Mouse (Mus musculus) frontal cortex, postnatal 36 days (tissue): ENCODE measurements at regions not wholly inside any gene's neighbourhood (a gene's known extent, or its start where the extent isn't known, plus 50 kb on each side); places are given as distances from the start of the nearest gene placed in this dataset.

Experiments used
- DNase-seq, 2 experiments: peaks; one replicate each; pipeline ENCODE4 v3.0.0; 2022; ENCODE audit warnings: low spot score in 2 of 2

DNA sequence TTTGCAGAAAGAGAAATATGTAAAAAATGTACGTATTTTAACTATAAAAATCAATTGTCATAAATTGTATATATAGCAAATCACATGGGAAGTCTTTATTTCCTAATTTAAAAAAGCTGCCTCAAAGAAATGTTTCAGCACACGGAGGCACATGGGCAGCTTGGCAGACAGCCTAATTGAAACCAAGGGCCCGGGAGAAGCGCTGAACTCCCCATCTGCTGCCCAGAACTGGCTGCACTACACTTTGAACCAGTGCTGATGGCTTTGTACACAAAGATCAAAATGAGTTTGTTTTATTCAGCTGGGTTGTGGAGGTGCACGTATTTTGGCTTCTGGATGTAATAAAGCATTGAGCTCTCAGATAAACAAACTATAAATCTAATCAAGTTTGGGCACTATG, 100.2 kb upstream of the Rspo3 start:
- DNase-seq: no peak

DNA sequence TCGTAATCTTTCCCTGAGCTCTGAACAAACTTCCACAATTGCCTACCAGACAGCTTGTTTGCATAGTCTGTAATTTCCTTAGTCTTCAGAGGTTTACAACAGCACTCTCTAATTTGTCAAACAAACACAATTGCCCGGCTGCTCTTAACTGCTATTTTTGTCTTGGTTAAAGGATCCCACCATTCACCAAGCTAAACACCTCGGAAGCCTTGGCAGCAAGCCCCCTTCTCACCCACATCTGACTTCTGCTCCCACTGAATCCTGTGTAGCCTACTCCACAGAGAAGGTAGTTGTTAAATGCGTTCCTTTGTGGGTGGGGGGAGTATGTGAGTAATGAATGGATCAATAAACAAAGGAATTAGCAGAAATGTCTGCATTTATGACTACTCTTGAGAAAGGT, 59.8 kb upstream of the Rspo3 start:
- DNase-seq: no peak

DNA sequence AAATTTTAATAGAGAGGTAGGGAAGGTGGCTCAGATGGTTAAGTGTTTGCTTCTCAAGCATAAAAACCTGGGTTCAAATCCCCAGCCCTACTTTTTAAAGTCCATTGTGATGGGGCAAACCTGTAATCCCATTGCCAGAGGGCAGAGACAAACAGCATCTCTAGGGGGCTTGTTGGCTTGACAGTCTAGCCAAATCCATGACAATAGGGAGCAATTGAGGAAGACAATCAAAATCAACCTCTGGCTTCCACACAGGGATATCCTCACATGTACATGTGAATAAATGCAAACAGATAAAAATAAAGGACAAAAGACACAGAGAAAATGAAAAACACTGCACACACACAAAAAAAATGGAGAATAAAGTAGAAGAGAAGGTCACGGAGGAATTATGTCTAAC, 59.3 kb upstream of the Rspo3 start:
- no peak for DNase-seq

DNA sequence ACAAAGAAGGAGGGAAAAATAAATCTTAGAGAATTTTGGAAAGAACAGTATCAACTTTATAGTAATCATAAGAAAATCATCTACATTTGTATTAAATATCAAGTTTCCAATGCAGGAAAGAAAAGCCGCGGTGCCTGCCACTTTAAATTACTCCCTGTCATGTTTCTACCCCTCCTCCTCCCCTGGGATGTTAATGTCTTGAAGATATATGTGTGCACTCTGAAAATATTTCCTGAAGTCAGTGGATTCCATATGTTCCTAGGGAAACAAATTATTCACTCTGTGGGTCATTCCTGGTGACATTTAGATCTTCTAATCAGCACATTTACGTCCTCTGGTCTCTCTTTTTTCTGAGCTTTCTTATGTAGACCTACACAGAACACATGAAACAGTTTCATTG, 57.2 kb upstream of the Rspo3 start:
- DNase-seq: no peak

DNA sequence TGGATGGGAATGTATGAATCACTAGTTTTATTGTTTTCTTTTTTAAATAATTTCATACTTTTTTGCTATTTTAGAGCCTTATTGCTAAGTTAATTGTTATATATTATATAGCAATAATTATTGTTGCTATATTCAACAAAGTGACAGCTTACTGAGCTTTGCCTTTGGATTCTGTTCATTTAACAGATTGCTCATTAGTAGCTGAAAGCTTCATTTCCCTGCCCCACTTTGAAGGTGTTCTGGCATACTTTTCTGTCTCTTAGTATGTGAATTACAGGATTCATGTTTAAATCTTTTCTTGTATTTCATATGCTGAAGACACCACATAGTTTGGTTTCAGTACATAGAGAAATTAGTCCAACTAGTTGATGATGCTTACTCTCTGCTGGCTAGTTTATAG, 54.5 kb upstream of the Rspo3 start:
- DNase-seq: no peak

DNA sequence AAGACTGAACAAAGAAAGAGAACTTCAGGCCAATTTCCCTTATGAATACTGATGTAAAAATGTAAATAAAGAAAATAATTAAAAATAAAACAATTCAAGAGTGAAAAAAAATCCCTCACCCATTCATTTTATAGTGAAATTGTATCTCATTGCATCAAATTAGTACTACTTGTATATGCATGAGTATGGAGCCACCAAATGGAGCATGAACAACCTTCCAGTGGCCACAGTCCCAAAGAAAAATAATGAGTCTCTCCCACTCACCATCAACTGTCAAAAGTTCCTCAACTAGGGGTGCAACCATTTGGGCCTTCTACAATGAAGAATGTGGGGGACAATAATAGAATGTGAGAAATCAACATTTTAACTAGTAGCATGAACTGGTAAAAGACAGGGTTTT, 54.1 kb upstream of the Rspo3 start:
- DNase-seq: no peak
